Mouse (Mus musculus): ENCODE data around the gene Lif.

The Lif gene

DNA sequence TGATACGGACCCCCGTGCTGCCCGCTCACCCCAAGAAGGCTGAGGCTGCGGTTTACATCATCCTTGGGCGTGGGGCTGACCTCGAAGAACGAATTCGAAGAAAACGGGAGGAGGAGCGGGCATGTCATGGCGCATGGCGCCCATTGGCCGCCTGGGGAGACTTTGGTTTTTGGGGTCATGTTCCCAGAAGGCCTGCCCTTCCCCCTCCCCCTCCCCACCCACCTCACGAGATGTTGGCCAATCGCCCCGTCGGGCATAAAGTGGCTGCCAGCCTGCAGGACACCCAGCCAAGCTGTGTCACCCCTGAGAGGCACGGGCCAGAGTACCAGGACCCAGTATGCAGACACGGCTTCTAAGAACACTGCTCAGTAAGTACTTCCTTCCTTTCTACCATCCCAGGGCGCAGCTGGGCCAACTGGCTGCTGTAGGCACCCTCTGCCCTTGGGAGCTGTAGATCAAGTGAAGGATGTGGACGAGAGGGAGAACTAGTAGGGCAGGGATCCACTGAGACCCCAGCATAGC lies 20.8 kb upstream of the Lif start:
- no peaks in the 10 kb centered on the region for H3K36me3 ChIP-seq (ENCODE audit: insufficient read depth, low read length)
- H3K4me3 ChIP-seq (replicated peaks; ENCODE audit: low read length): peak overlapping the region; percentile 59
- H3K27me3 ChIP-seq (ENCODE audit: insufficient read depth, low read length): peaks cover 36% of the 10 kb centered on the region
- no peaks in the 10 kb centered on the region for H3K9me3 ChIP-seq (ENCODE audit: low read length)
- peaks cover 76% of the 10 kb centered on the region for H3K4me1 ChIP-seq (replicated peaks; ENCODE audit: low read depth, low read length)
- TF ChIP-seq NANOG (IDR thresholded peaks at IDR 0.05; ENCODE audit: borderline replicate concordance, low read length): no peak
- no peak for TF ChIP-seq CTCF (conservative IDR thresholded peaks at IDR 0.05; ENCODE audit: low read length)
- no peak for TF ChIP-seq POU5F1 (IDR thresholded peaks at IDR 0.05; ENCODE audit: borderline replicate concordance, low read length)

DNA sequence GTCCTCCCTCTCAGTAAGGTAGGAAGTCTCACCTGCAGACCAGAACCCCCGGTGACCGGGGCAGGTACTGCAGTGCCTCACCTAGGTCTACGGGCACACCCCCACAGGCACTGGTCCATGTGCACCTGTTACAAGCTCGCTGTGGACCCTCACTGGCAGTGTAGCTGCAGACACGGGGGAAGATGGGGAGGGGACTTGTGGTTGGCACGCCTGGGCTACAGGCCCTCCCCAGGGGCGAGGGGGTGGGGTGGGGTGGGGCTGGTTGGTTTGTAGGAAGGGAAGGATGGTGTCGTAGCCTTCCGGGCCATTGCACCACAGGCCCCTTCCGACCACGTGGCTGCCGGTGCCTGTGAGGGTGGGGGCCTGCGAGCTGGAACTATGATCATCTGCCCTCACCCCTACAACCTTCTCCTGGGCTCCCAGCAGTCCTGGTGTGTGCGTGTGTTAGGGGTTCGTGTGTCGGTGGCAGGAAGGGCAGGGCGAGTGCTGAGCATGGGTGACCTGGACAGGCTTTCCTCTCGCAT lies 19.9 kb upstream of the Lif start:
- H3K4me3 ChIP-seq (replicated peaks; ENCODE audit: low read length): peak overlapping the region; percentile 59
- H3K36me3 ChIP-seq (ENCODE audit: insufficient read depth, low read length): no peaks in the 10 kb centered on the region
- H3K4me1 ChIP-seq (replicated peaks; ENCODE audit: low read depth, low read length): peaks cover 80% of the 10 kb centered on the region
- no peaks in the 10 kb centered on the region for H3K9me3 ChIP-seq (ENCODE audit: low read length)
- TF ChIP-seq POU5F1 (IDR thresholded peaks at IDR 0.05; ENCODE audit: borderline replicate concordance, low read length) (no peak), CTCF (conservative IDR thresholded peaks at IDR 0.05; ENCODE audit: low read length) (peak; percentile 34), NANOG (IDR thresholded peaks at IDR 0.05; ENCODE audit: borderline replicate concordance, low read length) (no peak)
- peaks cover 36% of the 10 kb centered on the region for H3K27me3 ChIP-seq (ENCODE audit: insufficient read depth, low read length)

DNA sequence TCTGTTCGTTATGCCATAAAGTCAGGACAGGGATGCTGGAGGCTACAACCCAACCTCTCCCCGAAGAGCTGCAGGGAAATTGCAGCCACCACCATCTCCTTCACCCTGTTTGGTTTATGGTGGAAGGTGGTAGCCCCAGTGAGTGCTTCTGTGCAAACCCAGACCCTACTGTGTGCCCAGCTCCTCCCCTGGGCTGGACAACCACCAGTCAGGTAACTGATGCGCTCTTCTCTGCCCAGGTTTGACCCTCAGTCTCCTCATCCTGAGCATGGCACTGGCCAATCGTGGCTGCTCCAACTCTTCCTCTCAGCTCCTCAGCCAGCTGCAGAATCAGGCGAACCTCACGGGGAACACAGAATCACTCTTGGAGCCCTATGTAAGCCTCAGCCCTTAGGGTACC lies 19.2 kb upstream of the Lif start:
- H3K9me3 ChIP-seq (ENCODE audit: low read length): no peaks in the 10 kb centered on the region
- H3K27me3 ChIP-seq (ENCODE audit: insufficient read depth, low read length): peaks cover 36% of the 10 kb centered on the region
- peaks cover 80% of the 10 kb centered on the region for H3K4me1 ChIP-seq (replicated peaks; ENCODE audit: low read depth, low read length)
- H3K4me3 ChIP-seq (replicated peaks; ENCODE audit: low read length): peak overlapping the region; percentile 59
- no peaks in the 10 kb centered on the region for H3K36me3 ChIP-seq (ENCODE audit: insufficient read depth, low read length)
- TF ChIP-seq CTCF (conservative IDR thresholded peaks at IDR 0.05; ENCODE audit: low read length): no peak
- TF ChIP-seq NANOG (IDR thresholded peaks at IDR 0.05; ENCODE audit: borderline replicate concordance, low read length): no peak
- no peak for TF ChIP-seq POU5F1 (IDR thresholded peaks at IDR 0.05; ENCODE audit: borderline replicate concordance, low read length)

DNA sequence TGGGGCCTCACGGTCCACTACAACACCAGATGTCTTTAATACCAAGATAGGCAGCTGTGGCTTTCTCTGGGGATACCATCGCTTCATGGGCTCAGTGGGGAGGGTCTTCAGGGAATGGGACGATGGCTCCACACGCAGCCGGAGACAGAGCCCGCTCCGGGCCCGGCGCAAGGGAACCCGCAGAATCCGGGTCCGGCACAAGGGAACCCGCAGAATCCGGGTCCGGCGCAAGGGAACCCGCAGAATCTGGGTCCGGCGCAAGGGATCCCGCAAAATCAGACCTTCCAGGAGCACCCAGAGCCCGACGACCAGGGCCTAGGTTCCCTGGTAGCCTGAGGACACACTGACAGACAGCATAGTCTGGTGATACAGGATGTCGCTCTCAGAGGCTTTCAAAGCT lies 17.7 kb upstream of the Lif start:
- H3K36me3 ChIP-seq (ENCODE audit: insufficient read depth, low read length): no peaks in the 10 kb centered on the region
- H3K9me3 ChIP-seq (ENCODE audit: low read length): no peaks in the 10 kb centered on the region
- TF ChIP-seq NANOG (IDR thresholded peaks at IDR 0.05; ENCODE audit: borderline replicate concordance, low read length) (no peak), POU5F1 (IDR thresholded peaks at IDR 0.05; ENCODE audit: borderline replicate concordance, low read length) (no peak), CTCF (conservative IDR thresholded peaks at IDR 0.05; ENCODE audit: low read length) (no peak)
- peak overlapping the region; percentile 62 for H3K4me3 ChIP-seq (replicated peaks; ENCODE audit: low read length)
- H3K4me1 ChIP-seq (replicated peaks; ENCODE audit: low read depth, low read length): peaks cover 75% of the 10 kb centered on the region
- H3K27me3 ChIP-seq (ENCODE audit: insufficient read depth, low read length): peaks cover 36% of the 10 kb centered on the region

DNA sequence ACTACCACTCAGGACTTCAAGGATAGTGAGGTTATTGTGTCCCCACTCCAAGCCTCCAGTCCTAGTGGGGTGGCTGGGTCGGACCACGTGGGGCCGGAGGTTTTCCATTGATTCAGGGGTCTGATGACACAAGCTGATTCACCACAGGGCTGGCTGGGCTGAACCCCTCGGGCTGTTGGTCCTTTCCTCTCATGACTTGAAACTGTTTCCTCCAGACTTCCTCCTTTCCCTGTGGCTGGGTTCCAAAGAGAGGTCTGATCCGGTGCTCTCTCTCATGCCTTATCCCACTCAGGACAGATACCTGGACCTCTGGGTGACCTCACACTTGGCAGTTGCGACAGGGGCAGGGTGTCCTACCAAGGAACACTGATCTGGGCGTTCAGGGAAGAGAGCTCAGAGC lies 17.2 kb upstream of the Lif start:
- TF ChIP-seq NANOG (IDR thresholded peaks at IDR 0.05; ENCODE audit: borderline replicate concordance, low read length) (no peak), POU5F1 (IDR thresholded peaks at IDR 0.05; ENCODE audit: borderline replicate concordance, low read length) (no peak), CTCF (conservative IDR thresholded peaks at IDR 0.05; ENCODE audit: low read length) (no peak)
- Histone ChIP-seq H3K27me3 (ENCODE audit: insufficient read depth, low read length) (peaks cover 36% of the 10 kb centered on the region), H3K4me3 (replicated peaks; ENCODE audit: low read length) (peak overlapping the region; percentile 62), H3K36me3 (ENCODE audit: insufficient read depth, low read length) (no peaks in the 10 kb centered on the region), H3K4me1 (replicated peaks; ENCODE audit: low read depth, low read length) (peaks cover 74% of the 10 kb centered on the region), H3K9me3 (ENCODE audit: low read length) (no peaks in the 10 kb centered on the region)

DNA sequence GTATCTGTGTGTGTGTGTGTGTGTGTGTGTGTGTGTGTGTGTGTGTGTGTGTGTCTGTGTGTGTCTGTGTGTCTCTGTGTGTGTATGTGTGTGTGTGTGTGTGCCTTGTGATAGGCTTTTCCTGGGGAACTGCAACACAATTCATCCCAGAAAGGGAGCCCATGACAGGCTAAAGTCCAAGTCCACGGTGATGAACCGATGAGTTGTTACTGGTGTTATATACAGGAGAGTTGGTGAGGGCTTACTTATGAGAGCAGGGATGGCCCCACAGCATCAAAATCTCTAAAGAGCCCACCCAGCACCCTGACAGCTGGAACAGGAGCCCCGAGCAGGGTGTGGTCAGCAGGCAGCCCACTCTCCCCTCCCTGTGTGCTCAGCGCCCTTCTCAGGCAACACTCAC lies 16.2 kb upstream of the Lif start:
- TF ChIP-seq CTCF (conservative IDR thresholded peaks at IDR 0.05; ENCODE audit: low read length) (no peak), NANOG (IDR thresholded peaks at IDR 0.05; ENCODE audit: borderline replicate concordance, low read length) (no peak), POU5F1 (IDR thresholded peaks at IDR 0.05; ENCODE audit: borderline replicate concordance, low read length) (no peak)
- peak overlapping the region; percentile 26 for H3K4me3 ChIP-seq (replicated peaks; ENCODE audit: low read length)
- peaks cover 30% of the 10 kb centered on the region for H3K27me3 ChIP-seq (ENCODE audit: insufficient read depth, low read length)
- H3K36me3 ChIP-seq (ENCODE audit: insufficient read depth, low read length): no peaks in the 10 kb centered on the region
- peaks cover 73% of the 10 kb centered on the region for H3K4me1 ChIP-seq (replicated peaks; ENCODE audit: low read depth, low read length)
- no peaks in the 10 kb centered on the region for H3K9me3 ChIP-seq (ENCODE audit: low read length)

DNA sequence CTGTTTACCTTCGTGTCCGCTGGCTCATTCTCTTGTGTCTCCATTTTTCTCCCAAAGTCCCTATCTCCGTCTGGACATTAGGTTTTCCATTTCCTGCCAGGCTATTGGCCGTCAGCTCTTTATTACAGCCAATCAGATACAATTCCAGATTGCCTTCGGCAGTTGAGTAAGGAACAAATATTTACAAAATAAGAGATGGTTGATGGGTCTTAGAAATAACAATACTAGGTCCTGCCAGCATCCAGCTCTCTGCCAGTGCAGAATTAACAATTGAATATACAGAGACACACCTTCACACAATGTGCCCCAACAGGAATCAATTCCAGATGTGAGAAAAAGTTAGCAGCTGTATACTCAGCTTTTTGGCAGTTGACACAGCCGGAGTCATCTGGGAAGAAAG lies 11.2 kb upstream of the Lif start:
- Histone ChIP-seq H3K4me1 (replicated peaks; ENCODE audit: low read depth, low read length) (peaks cover 59% of the 10 kb centered on the region), H3K36me3 (ENCODE audit: insufficient read depth, low read length) (no peaks in the 10 kb centered on the region), H3K9me3 (ENCODE audit: low read length) (peaks cover 12% of the 10 kb centered on the region), H3K4me3 (replicated peaks; ENCODE audit: low read length) (peak overlapping the region; percentile 66), H3K27me3 (ENCODE audit: insufficient read depth, low read length) (no peaks in the 10 kb centered on the region)
- peak; percentile 93 for TF ChIP-seq NANOG (IDR thresholded peaks at IDR 0.05; ENCODE audit: borderline replicate concordance, low read length)
- no peak for TF ChIP-seq CTCF (conservative IDR thresholded peaks at IDR 0.05; ENCODE audit: low read length)
- TF ChIP-seq POU5F1 (IDR thresholded peaks at IDR 0.05; ENCODE audit: borderline replicate concordance, low read length): no peak

DNA sequence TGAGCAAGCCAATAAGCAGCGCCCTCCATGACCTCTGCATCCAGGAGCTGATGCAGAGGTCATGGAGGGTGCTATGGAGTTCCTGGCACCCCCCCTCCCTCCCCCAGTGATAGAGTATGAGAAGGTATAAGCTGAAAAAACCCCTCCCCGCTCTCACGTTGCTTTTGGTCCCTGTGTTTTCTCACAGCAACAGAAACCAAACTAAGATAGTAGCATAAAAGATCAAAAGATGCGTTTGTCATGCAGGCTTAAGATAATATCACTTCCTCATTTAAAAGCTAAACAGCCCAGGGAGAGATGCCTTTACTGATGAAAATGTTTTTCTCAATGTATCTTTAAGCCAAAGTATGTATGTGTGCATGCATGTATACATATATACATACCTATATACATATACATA lies 10.7 kb upstream of the Lif start:
- no peaks in the 10 kb centered on the region for H3K27me3 ChIP-seq (ENCODE audit: insufficient read depth, low read length)
- TF ChIP-seq POU5F1 (IDR thresholded peaks at IDR 0.05; ENCODE audit: borderline replicate concordance, low read length) (no peak), NANOG (IDR thresholded peaks at IDR 0.05; ENCODE audit: borderline replicate concordance, low read length) (no peak), CTCF (conservative IDR thresholded peaks at IDR 0.05; ENCODE audit: low read length) (no peak)
- H3K36me3 ChIP-seq (ENCODE audit: insufficient read depth, low read length): no peaks in the 10 kb centered on the region
- H3K4me1 ChIP-seq (replicated peaks; ENCODE audit: low read depth, low read length): peaks cover 59% of the 10 kb centered on the region
- peak overlapping the region; percentile 66; the same call in 1 of the 2 replicates for H3K4me3 ChIP-seq (replicated peaks; ENCODE audit: low read length)
- H3K9me3 ChIP-seq (ENCODE audit: low read length): peaks cover 16% of the 10 kb centered on the region

Measured in E14TG2a.4 (cell line).